Mouse (Mus musculus) ES-Bruce4 (cell line): ENCODE data around the gene Gfi1. TPM values are rescaled to one million over a fixed set of nuclear protein-coding genes. Genes with fewer than 3 reads are reported as not detected.

ENCODE experiments used
- H3K27ac ChIP-seq: 2 replicates; pipeline ENCODE4 v1.5.1; 2012; ENCODE audit warnings: low read length, inconsistent platforms; ENCODE audit not compliant: insufficient read depth
- H3K27me3 ChIP-seq: 2 replicates; pipeline ENCODE4 v1.6.1; 2012; ENCODE audit warnings: mild to moderate bottlenecking, low read length, inconsistent platforms; ENCODE audit not compliant: control insufficient read depth, poor library complexity, insufficient read depth, severe bottlenecking
- H3K36me3 ChIP-seq: 2 replicates; pipeline ENCODE4 v1.6.1; 2012; ENCODE audit warnings: inconsistent platforms, mild to moderate bottlenecking, low read length, moderate library complexity; ENCODE audit not compliant: control insufficient read depth, poor library complexity, insufficient read depth, severe bottlenecking
- H3K4me1 ChIP-seq: one replicate; pipeline ENCODE4 v1.8.1; 2011; ENCODE audit warnings: low read length; ENCODE audit not compliant: control insufficient read depth, insufficient read depth
- H3K4me3 ChIP-seq: 2 replicates; pipeline ENCODE4 v1.5.1; 2011; ENCODE audit warnings: low read depth, mild to moderate bottlenecking, low read length
- H3K9ac ChIP-seq: 2 replicates; pipeline ENCODE4 v1.6.1; 2012; ENCODE audit warnings: low read depth, mild to moderate bottlenecking, inconsistent platforms; ENCODE audit not compliant: poor library complexity, severe bottlenecking
- H3K9me3 ChIP-seq: replicated peaks from 2 replicates; pipeline ENCODE4 v1.6.1; 2012; ENCODE audit warnings: mild to moderate bottlenecking, low read length, inconsistent platforms; ENCODE audit not compliant: control insufficient read depth, poor library complexity, insufficient read depth, severe bottlenecking
- CTCF ChIP-seq: IDR thresholded peaks from one replicate; pipeline ENCODE4 v1.8.1; 2011; ENCODE audit warnings: low read depth, low read length
- EP300 ChIP-seq: IDR thresholded peaks from 2 replicates; pipeline ENCODE4 v1.6.1; 2011; ENCODE audit warnings: low read depth, low read length; ENCODE audit not compliant: insufficient read depth
- POLR2A ChIP-seq: IDR thresholded peaks from one replicate; pipeline ENCODE4 v1.8.1; 2011; ENCODE audit warnings: low read length; ENCODE audit not compliant: insufficient read depth
- polyA plus RNA-seq: library from polyadenylated mRNA; stranded (reverse); fragments of >200 nt; gene quantifications from 2 replicates; pipeline ENCODE4 v1.2.4, GENCODE M21; 2011; ENCODE audit warnings: low read depth; ENCODE audit not compliant: missing spikeins, insufficient read depth, insufficient read length

The Gfi1 gene
- polyA plus RNA-seq, 1 experiment, result not detected

- Histone ChIP-seq H3K4me3 (no peak overlapping the region), H3K27me3 (no peaks in the 10 kb centered on the region), H3K27ac (no peak overlapping the region), H3K36me3 (no peaks in the 10 kb centered on the region), H3K9me3 (no peaks in the 10 kb centered on the region), H3K9ac (no peak overlapping the region), H3K4me1 (no peaks in the 10 kb centered on the region)
- TF ChIP-seq POLR2A, result no peak
Observed at GRCm38 (mm10) chr5:107706262-107706661, 19.6 kb downstream of the Gfi1 start.

DNA sequence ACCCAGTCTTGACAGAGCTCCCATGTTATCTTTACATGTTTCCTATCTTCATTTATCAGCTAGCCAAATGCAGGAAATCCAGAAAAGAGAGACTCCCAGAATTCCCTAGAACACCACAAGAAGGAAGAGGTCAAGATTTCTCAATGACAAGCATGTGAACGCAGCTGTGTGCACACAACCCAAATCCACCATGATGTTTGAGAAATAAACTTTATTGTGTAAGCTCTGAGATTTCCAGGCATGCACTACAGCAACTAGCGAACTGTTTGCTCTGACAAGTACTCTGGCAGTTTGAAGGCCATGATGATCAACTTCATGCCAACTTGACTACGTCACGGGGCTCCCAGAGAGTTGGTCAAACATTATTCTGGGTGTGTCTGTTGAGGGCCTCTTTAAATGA, 20.1 kb downstream of the Gfi1 start:
- no peak overlapping the region for H3K4me3 ChIP-seq
- no peaks in the 10 kb centered on the region for H3K4me1 ChIP-seq
- no peak for TF ChIP-seq CTCF
- no peak for TF ChIP-seq EP300
- no peak for TF ChIP-seq POLR2A
- H3K36me3 ChIP-seq, result no peaks in the 10 kb centered on the region
- no peak overlapping the region for H3K9ac ChIP-seq
- no peaks in the 10 kb centered on the region for H3K27me3 ChIP-seq
- no peaks in the 10 kb centered on the region for H3K9me3 ChIP-seq
- H3K27ac ChIP-seq, result no peak overlapping the region

- Histone ChIP-seq H3K27ac (no peak overlapping the region), H3K4me3 (no peak overlapping the region), H3K9ac (no peak overlapping the region), H3K9me3 (no peaks in the 10 kb centered on the region), H3K36me3 (no peaks in the 10 kb centered on the region), H3K27me3 (no peaks in the 10 kb centered on the region), H3K4me1 (no peaks in the 10 kb centered on the region)
- no peak for TF ChIP-seq EP300
Observed at GRCm38 (mm10) chr5:107703207-107703763, 22.6 kb downstream of the Gfi1 start.

DNA sequence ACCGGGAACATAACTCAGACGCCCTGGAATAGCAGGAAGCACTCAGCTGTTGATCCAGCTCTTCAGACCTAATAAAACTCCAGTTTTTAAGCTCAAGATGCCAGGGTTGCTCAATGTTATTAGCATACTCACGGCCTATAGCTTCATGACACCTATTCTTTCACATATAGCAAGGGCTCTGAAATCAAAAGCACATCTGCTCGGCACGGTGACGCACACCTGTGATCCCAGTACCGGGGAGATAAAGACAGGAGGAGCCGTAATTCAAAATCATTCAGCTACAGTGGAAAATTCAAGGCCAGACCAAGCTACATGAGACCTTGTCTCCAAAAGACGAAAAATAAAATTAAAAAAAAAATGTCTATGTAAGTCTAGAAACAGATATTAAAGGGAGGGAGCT, 24.2 kb downstream of the Gfi1 start:
- Histone ChIP-seq H3K9ac (no peak overlapping the region), H3K27me3 (no peaks in the 10 kb centered on the region), H3K4me1 (no peaks in the 10 kb centered on the region), H3K9me3 (no peaks in the 10 kb centered on the region), H3K36me3 (no peaks in the 10 kb centered on the region), H3K4me3 (no peak overlapping the region), H3K27ac (no peak overlapping the region)
- no peak for TF ChIP-seq POLR2A

- no peak for TF ChIP-seq CTCF
- no peak for TF ChIP-seq POLR2A
- TF ChIP-seq EP300, result no peak
Observed at GRCm38 (mm10) chr5:107700873-107701272, 25.0 kb downstream of the Gfi1 start.

DNA sequence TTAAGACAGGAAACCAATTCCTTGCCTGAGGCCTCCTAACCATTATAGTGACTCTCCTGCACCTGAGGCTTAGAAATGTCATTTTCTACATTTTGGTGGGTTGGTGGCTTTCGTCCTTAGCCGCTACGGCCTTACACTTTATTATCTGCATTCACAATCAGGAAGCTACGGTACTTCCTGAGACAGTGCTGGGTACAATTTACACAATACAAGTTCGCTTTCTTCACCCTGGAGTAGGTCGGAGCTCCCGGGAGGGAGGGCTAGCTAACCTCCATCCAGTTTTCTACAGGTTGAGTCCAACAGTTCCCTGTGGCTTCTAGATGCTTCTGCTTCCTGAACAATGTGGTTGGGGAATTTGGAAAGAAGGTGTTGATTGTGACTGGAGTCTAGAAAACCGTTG, 26.9 kb downstream of the Gfi1 start:
- H3K9me3 ChIP-seq, result no peaks in the 10 kb centered on the region
- no peak overlapping the region for H3K9ac ChIP-seq
- no peak overlapping the region for H3K27ac ChIP-seq
- H3K4me1 ChIP-seq, result no peaks in the 10 kb centered on the region
- H3K27me3 ChIP-seq, result no peaks in the 10 kb centered on the region
- H3K36me3 ChIP-seq, result no peaks in the 10 kb centered on the region
- no peak for TF ChIP-seq CTCF
- TF ChIP-seq POLR2A, result no peak
- TF ChIP-seq EP300, result no peak
- no peak overlapping the region for H3K4me3 ChIP-seq

More at GRCm38 (mm10) chr5:107700873-107701272, 25.0 kb downstream of the Gfi1 start:
- H3K36me3 ChIP-seq, result no peaks in the 10 kb centered on the region
- no peaks in the 10 kb centered on the region for H3K27me3 ChIP-seq
- no peaks in the 10 kb centered on the region for H3K4me1 ChIP-seq
- no peak overlapping the region for H3K9ac ChIP-seq
- no peak overlapping the region for H3K27ac ChIP-seq
- no peaks in the 10 kb centered on the region for H3K9me3 ChIP-seq
- no peak overlapping the region for H3K4me3 ChIP-seq

DNA sequence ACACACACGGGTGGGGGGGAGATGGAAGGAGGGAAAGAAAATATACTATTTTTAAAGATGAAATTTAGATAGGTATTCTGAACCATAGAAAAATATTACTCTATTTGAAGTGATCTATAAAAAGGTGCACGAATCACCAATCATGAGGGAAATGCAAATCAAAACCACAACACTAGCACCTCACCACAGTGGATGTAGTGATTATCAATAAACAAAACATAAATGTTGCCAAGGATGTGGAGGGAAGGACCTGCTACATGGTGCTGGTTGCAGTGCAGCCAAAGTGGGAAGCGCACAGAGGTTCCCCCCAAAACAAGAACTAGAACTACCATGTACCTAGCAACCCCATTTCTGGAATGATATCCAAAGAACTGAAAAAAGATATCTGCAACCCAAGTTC, 30.8 kb downstream of the Gfi1 start:
- Histone ChIP-seq H3K4me1 (no peaks in the 10 kb centered on the region), H3K9ac (no peak overlapping the region), H3K27me3 (no peaks in the 10 kb centered on the region), H3K4me3 (no peak overlapping the region), H3K36me3 (no peaks in the 10 kb centered on the region), H3K27ac (no peak overlapping the region), H3K9me3 (no peaks in the 10 kb centered on the region)
- TF ChIP-seq EP300 (no peak), POLR2A (no peak), CTCF (no peak)
